Mouse (Mus musculus): ENCODE measurements around the gene Acly. TPM values are rescaled to one million over a fixed set of nuclear protein-coding genes. Genes with fewer than 3 reads are reported as not detected.

The Acly gene
- polyA plus RNA-seq, 1 experiment from 2014 or later, result 320 TPM

GRCm38 (mm10) chr11:100564703-100565102 is 36.9 kb upstream of the Acly start:
- ATAC-seq (ENCODE audit: low FRiP score), result no peak
- 89% methylated on average over 6 of the region's 6 CpGs for WGBS
- H3K27me3 ChIP-seq, result no peaks in the 10 kb centered on the region

GRCm38 (mm10) chr11:100564297-100564696 is 36.5 kb upstream of the Acly start:
- H3K27ac ChIP-seq, result no peak overlapping the region
- no peak for ATAC-seq (ENCODE audit: low FRiP score)
- H3K9ac ChIP-seq, result no peak overlapping the region
- H3K36me3 ChIP-seq (replicated peaks), result no peaks in the 10 kb centered on the region
- no peak overlapping the region for H3K4me3 ChIP-seq (replicated peaks)
- no peaks in the 10 kb centered on the region for H3K4me1 ChIP-seq
- H3K27me3 ChIP-seq, result no peaks in the 10 kb centered on the region
- no peaks in the 10 kb centered on the region for H3K9me3 ChIP-seq
- 76% methylated on average over 15 of the region's 15 CpGs for WGBS
- H3K4me2 ChIP-seq, result no peak overlapping the region

More at GRCm38 (mm10) chr11:100564703-100565102, 36.9 kb upstream of the Acly start:
- Histone ChIP-seq H3K4me2 (no peak overlapping the region), H3K4me1 (no peaks in the 10 kb centered on the region), H3K36me3 (replicated peaks) (no peaks in the 10 kb centered on the region), H3K9ac (no peak overlapping the region), H3K9me3 (no peaks in the 10 kb centered on the region), H3K4me3 (replicated peaks) (no peak overlapping the region), H3K27ac (no peak overlapping the region)

GRCm38 (mm10) chr11:100561748-100562147 is 33.9 kb upstream of the Acly start:
- no peaks in the 10 kb centered on the region for H3K27me3 ChIP-seq
- H3K4me2 ChIP-seq, result no peak overlapping the region
- no peaks in the 10 kb centered on the region for H3K36me3 ChIP-seq (replicated peaks)
- no peak overlapping the region for H3K4me3 ChIP-seq (replicated peaks)
- no peaks in the 10 kb centered on the region for H3K9me3 ChIP-seq
- H3K9ac ChIP-seq, result no peak overlapping the region
- 41% methylated on average over 5 of the region's 5 CpGs for WGBS
- no peaks in the 10 kb centered on the region for H3K4me1 ChIP-seq
- ATAC-seq (ENCODE audit: low FRiP score), result no peak
- H3K27ac ChIP-seq, result no peak overlapping the region

- H3K9ac ChIP-seq, result no peak overlapping the region
- ATAC-seq (ENCODE audit: low FRiP score), result no peak
- no peak overlapping the region for H3K4me2 ChIP-seq
- H3K4me3 ChIP-seq (replicated peaks), result no peak overlapping the region
- H3K9me3 ChIP-seq, result no peaks in the 10 kb centered on the region
- 64% methylated on average over 7 of the region's 7 CpGs for WGBS
- H3K4me1 ChIP-seq, result peaks cover 5% of the 10 kb centered on the region
- no peak overlapping the region for H3K27ac ChIP-seq
- no peaks in the 10 kb centered on the region for H3K36me3 ChIP-seq (replicated peaks)
- H3K27me3 ChIP-seq, result no peaks in the 10 kb centered on the region
These were observed 31.7 kb upstream of the Acly start for GRCm38 (mm10) chr11:100559476-100559875.

GRCm38 (mm10) chr11:100557563-100557962 is 29.8 kb upstream of the Acly start:
- Histone ChIP-seq H3K36me3 (replicated peaks) (no peaks in the 10 kb centered on the region), H3K4me1 (peaks cover 5% of the 10 kb centered on the region), H3K27me3 (no peaks in the 10 kb centered on the region), H3K9me3 (no peaks in the 10 kb centered on the region), H3K9ac (no peak overlapping the region), H3K4me2 (no peak overlapping the region), H3K27ac (no peak overlapping the region), H3K4me3 (replicated peaks) (no peak overlapping the region)
- no peak for ATAC-seq (ENCODE audit: low FRiP score)
- 68% methylated on average over 3 of the region's 3 CpGs for WGBS

GRCm38 (mm10) chr11:100555583-100555982 is 27.8 kb upstream of the Acly start:
- Histone ChIP-seq H3K27ac (no peak overlapping the region), H3K36me3 (replicated peaks) (no peaks in the 10 kb centered on the region), H3K4me1 (peaks cover 5% of the 10 kb centered on the region), H3K4me2 (peak overlapping the region; percentile 29), H3K9ac (peak overlapping the region; percentile 8; the same call in 1 of the 2 replicates), H3K9me3 (no peaks in the 10 kb centered on the region), H3K27me3 (no peaks in the 10 kb centered on the region), H3K4me3 (replicated peaks) (no peak overlapping the region)
- WGBS, result 21% methylated on average over 11 of the region's 11 CpGs
- peak; percentile 51; the same call in 1 of the 2 replicates for ATAC-seq (ENCODE audit: low FRiP score)

GRCm38 (mm10) chr11:100552842-100553241 is 25.0 kb upstream of the Acly start:
- ATAC-seq (ENCODE audit: low FRiP score), result no peak
- no peak overlapping the region for H3K4me2 ChIP-seq
- H3K27me3 ChIP-seq, result 0 out of 2 replicates have a peak, but pooled peaks cover 8% of the 10 kb centered on the region
- H3K4me1 ChIP-seq, result peaks cover 5% of the 10 kb centered on the region
- no peaks in the 10 kb centered on the region for H3K9me3 ChIP-seq
- no peak overlapping the region for H3K27ac ChIP-seq
- H3K9ac ChIP-seq, result no peak overlapping the region
- H3K36me3 ChIP-seq (replicated peaks), result no peaks in the 10 kb centered on the region
- no peak overlapping the region for H3K4me3 ChIP-seq (replicated peaks)
- WGBS, result 79% methylated on average over 4 of the region's 4 CpGs

- no peak for ATAC-seq (ENCODE audit: low FRiP score)
- no peak overlapping the region for H3K27ac ChIP-seq
- 82% methylated on average over 6 of the region's 6 CpGs for WGBS
- no peak overlapping the region for H3K4me2 ChIP-seq
- H3K36me3 ChIP-seq (replicated peaks), result no peaks in the 10 kb centered on the region
- H3K27me3 ChIP-seq, result 0 out of 2 replicates have a peak, but pooled peaks cover 9% of the 10 kb centered on the region
- H3K4me3 ChIP-seq (replicated peaks), result no peak overlapping the region
- no peaks in the 10 kb centered on the region for H3K9me3 ChIP-seq
- H3K4me1 ChIP-seq, result peaks cover 8% of the 10 kb centered on the region
- no peak overlapping the region for H3K9ac ChIP-seq
These were observed 22.3 kb upstream of the Acly start for GRCm38 (mm10) chr11:100550101-100550500.

- 88% methylated on average over 8 of the region's 8 CpGs for WGBS
These were observed 21.7 kb upstream of the Acly start for GRCm38 (mm10) chr11:100549466-100549865.

GRCm38 (mm10) chr11:100548141-100548540 is 20.3 kb upstream of the Acly start:
- no peak for ATAC-seq (ENCODE audit: low FRiP score)
- Histone ChIP-seq H3K9me3 (no peaks in the 10 kb centered on the region), H3K36me3 (replicated peaks) (no peaks in the 10 kb centered on the region), H3K4me1 (peaks cover 12% of the 10 kb centered on the region), H3K4me3 (replicated peaks) (no peak overlapping the region), H3K9ac (no peak overlapping the region), H3K4me2 (no peak overlapping the region), H3K27me3 (0 out of 2 replicates have a peak, but pooled peaks cover 9% of the 10 kb centered on the region), H3K27ac (no peak overlapping the region)
- WGBS, result 84% methylated on average over 6 of the region's 6 CpGs

More at GRCm38 (mm10) chr11:100549466-100549865, 21.7 kb upstream of the Acly start:
- Histone ChIP-seq H3K4me1 (peaks cover 12% of the 10 kb centered on the region), H3K4me3 (replicated peaks) (no peak overlapping the region), H3K27me3 (0 out of 2 replicates have a peak, but pooled peaks cover 9% of the 10 kb centered on the region), H3K9me3 (no peaks in the 10 kb centered on the region), H3K27ac (no peak overlapping the region), H3K36me3 (replicated peaks) (no peaks in the 10 kb centered on the region), H3K4me2 (no peak overlapping the region), H3K9ac (no peak overlapping the region)
- ATAC-seq (ENCODE audit: low FRiP score), result no peak

- Histone ChIP-seq H3K9me3 (no peaks in the 10 kb centered on the region), H3K4me2 (no peak overlapping the region), H3K27me3 (peaks cover 12% of the 10 kb centered on the region; the same call in 1 of the 2 replicates), H3K4me3 (replicated peaks) (no peak overlapping the region), H3K4me1 (peaks cover 12% of the 10 kb centered on the region), H3K36me3 (replicated peaks) (no peaks in the 10 kb centered on the region), H3K27ac (no peak overlapping the region), H3K9ac (no peak overlapping the region)
- 89% methylated on average over 6 of the region's 6 CpGs for WGBS
- no peak for ATAC-seq (ENCODE audit: low FRiP score)
These were observed 19.2 kb upstream of the Acly start for GRCm38 (mm10) chr11:100546955-100547354.

GRCm38 (mm10) chr11:100545746-100546085 is 17.9 kb upstream of the Acly start:
- H3K4me1 ChIP-seq, result peaks cover 12% of the 10 kb centered on the region
- 26% methylated on average over 7 of the region's 7 CpGs for WGBS
- H3K9me3 ChIP-seq, result no peaks in the 10 kb centered on the region
- H3K36me3 ChIP-seq (replicated peaks), result no peaks in the 10 kb centered on the region
- H3K27me3 ChIP-seq, result peaks cover 21% of the 10 kb centered on the region; the same call in 1 of the 2 replicates
- H3K4me3 ChIP-seq (replicated peaks), result peak overlapping the region; percentile 46
- H3K27ac ChIP-seq, result peak overlapping the region; percentile 64
- H3K9ac ChIP-seq, result peak overlapping the region; percentile 50
- H3K4me2 ChIP-seq, result peak overlapping the region; percentile 67
- ATAC-seq (ENCODE audit: low FRiP score), result no peak; the same call in 1 of the 2 replicates

Measured in forebrain, embryonic 12.5 days (tissue).